Mouse (Mus musculus): ENCODE measurements at regions not wholly inside any gene's neighbourhood (a gene's known extent, or its start where the extent isn't known, plus 50 kb on each side); places are given as distances from the start of the nearest gene placed in this dataset.

DNA sequence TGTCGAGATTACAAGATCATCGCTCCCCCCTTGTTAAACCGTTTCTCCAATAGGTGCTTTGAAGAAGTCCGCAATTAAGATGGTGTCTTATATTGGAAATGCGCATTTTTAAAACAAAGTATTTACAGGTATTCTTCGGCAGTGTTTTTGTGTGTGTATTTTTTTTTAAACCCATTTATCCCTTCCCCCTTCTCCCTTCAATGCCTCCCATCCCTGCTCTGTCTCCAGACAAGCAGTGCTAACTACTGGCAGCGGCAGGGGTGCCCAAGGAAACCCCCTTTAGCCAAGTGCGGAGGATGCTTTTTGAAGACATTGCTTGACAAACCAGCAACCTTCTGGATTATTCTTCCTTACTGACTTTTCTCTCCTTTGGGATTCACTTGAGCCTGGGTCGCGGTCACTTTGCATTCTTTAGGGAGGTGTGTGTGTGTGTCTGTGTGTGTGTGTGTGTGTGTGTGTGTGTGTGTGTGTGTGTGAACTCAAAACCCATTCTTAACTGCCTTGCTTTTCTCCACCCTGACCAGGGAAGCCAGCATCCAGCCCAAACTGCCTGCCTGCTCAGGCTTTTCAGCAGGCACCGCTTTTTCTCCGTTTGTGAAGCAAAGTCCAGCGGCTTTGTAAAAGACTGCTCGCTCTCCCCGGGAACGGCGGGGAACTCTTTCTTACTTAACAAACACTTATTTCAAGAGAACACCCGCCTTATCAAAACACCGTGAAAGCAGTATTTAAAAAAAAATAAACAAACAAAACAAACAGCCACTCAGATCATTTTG is 368.5 kb downstream of the Vrk1 start:
- intact Hi-C loops (cut with DNase I; ENCODE audit: low total_unique reads) = no loop called here
- DNase-seq = no peak

DNA sequence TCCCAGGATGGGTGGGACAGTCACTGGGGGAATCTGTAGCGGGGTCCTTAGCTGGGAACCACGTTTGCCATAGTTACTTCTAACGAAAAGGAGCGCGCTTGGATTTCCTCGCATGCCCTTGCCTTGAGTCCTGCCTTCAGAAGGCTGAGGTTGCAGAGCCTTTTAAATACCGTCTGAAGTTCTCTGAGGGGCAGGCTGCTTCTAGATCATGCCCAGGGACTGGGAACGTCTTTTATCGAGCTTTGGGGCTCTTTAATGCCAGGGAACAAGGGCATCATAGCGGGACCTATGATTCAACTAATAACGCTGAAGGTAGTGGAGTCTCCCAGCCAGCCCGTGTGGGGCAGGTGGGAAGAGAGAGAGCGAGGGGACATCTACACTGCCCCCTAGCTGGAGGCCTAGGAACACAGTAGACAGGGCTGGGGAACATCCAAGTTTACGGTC is 369.1 kb downstream of the Vrk1 start:
- intact Hi-C loops (cut with DNase I; ENCODE audit: low total_unique reads) = no loop called here
- no peak for DNase-seq

DNA sequence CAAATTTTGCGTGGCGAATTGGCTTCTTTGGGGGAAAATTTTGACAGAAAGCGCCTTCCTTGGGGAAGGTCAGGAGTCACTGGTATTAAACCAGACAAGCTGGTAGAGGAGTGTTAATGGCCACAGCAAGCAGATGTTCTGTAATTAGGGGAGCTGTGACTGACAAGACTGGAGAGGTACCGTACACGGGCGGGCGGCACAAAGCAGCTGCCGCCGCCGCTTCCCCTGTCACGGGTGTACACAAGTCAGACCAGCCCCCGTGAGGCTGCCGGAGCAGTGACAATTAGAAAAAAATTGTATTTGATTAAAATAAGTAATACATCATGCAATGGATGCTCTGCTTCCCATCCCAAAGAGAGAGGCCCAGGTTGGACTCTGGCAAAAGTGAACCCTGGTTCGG is 369.8 kb downstream of the Vrk1 start:
- intact Hi-C loops (cut with DNase I; ENCODE audit: low total_unique reads) = no loop called here
- no peak for DNase-seq

DNA sequence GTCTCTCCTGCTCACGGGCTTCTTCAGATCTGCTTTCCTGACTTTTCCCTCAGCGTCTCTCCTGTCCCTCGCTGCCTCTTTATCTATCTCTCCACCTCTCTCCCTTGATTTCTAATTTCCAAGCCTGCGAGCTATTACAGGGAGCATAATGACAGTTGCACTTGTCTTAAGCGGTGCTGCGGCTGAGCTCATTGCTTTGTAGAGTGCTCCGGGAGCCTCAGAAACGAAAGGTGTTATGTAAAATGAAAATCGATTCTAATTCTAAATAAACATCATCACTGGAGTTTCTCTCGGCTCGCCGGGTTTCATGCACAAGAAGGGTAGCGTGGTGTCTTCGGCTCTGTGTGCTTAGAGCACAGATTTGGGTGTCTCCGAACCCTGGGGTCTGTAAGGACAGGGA is 371.8 kb downstream of the Vrk1 start:
- DNase-seq = no peak
- intact Hi-C loops (cut with DNase I; ENCODE audit: low total_unique reads) = no loop called here

DNA sequence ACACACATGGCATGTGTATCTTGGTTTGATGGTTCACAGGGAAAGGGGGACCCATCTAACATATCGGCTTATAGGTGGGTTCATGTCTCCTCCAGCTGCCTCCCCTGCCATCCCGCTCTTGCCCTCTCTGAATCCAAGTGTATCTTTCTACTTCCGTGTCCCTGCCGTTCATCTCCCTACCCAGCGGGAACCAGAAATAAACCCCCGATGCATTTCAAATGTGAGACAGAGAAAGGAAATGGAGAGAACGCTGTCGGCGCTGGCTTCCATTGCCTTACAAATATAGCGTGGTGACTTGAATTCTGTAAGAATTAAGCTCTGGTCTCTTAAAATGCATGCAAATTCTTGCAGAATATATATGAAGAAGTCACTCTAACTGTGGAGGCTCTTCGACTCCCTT is 379.2 kb downstream of the Vrk1 start:
- DNase-seq = no peak
- intact Hi-C loops (cut with DNase I; ENCODE audit: low total_unique reads) = no loop called here

DNA sequence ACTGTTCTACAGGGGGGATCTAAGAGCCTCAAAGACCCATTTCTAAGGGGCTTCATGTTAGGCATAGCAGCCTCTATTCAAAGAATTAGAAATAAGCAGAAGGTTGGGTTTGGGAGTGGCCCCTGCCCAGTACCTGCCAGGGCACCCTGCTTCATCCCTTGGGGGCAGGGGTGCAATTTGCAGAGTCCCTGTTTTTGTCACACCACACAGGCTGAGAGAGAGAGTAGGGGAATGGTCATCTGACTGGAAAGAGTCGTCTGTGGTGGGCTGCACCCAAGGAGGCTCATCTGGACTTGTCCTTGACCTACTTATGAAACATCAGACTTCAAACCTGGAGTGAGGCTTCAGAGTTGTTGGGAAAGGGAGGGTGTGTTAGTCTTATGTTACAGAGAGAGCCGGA is 382.3 kb downstream of the Vrk1 start:
- intact Hi-C loops (cut with DNase I; ENCODE audit: low total_unique reads) = no loop called here
- no peak for DNase-seq

DNA sequence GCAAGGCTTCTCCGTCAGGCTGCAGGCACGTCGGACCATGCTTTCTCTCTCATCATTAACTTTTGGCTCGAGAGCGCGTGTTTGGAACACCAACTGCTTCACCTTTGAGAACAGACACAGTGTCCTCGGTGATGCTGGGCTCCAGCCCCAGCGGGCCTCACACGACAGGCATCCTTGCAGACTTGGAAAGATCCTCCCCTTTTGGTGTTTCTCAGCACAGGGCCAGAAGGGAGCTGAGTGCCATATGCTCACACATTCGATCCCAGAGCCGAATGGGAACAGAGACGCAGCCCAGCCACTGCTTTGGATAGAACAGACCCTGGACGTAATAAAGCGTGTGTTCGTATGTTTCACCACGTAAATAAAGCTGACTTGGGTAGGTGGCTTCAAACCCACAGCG is 389.1 kb downstream of the Vrk1 start:
- intact Hi-C loops (cut with DNase I; ENCODE audit: low total_unique reads) = no loop called here
- DNase-seq = no peak

DNA sequence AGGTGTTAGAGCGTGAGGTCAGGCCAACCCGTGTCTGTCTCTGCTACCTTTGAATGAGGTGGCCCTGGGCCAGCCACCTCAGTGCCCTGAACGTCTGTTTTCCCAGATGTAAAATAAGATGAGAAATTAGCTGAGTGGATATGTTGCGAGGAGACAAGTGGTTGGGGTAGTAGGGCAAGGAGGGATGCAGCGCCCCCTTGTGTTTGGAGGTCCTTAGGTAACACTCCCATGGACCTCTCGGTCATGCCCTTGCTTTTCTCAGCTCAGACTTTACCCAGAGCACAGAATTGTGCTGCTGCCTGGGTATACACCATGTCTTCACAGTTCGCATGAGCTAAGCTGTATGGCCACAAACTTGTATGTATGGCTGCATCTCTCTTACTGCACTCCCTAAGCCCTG is 401.0 kb downstream of the Vrk1 start:
- DNase-seq = no peak
- intact Hi-C loops (cut with DNase I; ENCODE audit: low total_unique reads) = no loop called here

DNA sequence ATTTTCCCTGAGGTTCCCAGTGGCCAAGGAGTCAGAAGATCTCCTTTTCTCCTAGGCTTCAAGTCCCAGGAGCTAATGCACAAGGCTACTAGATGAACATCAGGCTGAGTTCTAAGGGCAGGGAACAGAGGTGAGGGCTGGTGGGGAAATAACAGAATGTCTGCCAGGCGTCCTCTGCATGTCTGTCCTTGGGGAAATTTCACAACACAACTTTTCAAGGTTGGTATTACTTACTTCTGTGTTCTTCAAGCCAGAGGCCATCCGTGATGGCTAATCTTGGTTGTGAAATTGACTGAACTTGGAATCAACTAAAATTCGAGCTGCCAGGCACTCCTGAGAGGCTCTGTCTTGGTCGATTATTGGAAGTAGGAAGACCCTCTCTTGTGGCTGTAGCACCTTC is 416.6 kb downstream of the Vrk1 start:
- no peak for DNase-seq
- intact Hi-C loops (cut with DNase I; ENCODE audit: low total_unique reads) = no loop called here

DNA sequence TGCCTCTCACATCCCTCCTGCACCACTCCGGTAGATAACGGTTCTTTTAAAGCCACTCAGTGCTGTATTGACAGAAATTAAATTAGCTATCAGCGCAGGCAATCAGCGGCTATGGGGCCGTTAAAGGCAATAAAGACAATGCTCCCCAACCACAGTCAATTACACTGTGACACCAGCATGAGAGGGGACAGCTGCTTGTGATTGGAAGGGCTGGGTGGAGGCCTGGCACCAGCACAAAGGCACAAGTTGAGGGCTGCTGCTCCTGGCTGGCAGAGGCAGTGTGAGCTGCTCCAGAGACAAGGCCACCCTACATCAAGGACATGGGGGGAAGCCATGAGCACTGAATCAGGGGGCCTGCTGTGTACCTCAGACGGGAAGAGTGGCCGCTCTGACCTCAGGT is 420.0 kb downstream of the Vrk1 start:
- intact Hi-C loops (cut with DNase I; ENCODE audit: low total_unique reads) = no loop called here
- no peak for DNase-seq

DNA sequence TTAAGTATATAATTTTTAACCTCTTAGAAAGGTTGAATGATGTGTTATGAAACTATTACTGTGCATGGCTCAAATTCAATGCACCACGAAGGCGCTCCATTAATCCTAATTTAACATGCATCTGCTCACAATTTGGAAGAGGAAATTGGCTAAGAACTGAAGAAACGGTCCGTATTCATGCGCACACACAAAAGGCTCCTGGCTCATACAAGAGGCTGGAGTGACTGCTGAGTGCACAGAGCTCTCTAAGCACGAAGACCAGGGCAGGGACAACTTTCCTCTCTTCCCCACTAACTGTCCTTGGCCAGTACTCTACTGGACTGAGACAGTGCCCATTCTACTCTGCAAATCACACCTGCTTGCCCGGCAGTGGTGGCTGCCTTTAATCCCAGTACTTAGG is 435.1 kb downstream of the Vrk1 start:
- DNase-seq = no peak
- intact Hi-C loops (cut with DNase I; ENCODE audit: low total_unique reads) = no loop called here

DNA sequence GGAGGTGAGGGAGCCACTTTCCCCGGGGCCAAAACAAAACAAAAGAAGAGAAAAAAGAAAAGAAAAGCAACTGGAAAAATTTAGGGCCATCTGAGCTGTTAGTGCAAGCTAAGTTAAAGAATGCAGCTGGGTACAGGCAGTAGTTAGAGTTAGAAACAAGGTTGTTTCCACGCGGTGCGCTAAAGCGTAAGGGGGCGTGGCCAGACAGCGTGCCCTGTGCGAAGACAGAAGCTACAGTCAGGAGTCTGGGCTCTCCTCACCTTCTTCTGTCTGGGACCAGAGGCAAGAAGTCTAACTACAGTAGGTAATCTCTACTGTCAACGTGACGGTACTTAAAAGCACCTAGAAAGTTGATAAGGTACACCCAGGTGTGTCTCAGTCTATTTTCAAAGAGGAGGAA is 435.9 kb downstream of the Vrk1 start:
- DNase-seq = no peak
- intact Hi-C loops (cut with DNase I; ENCODE audit: low total_unique reads) = no loop called here

DNA sequence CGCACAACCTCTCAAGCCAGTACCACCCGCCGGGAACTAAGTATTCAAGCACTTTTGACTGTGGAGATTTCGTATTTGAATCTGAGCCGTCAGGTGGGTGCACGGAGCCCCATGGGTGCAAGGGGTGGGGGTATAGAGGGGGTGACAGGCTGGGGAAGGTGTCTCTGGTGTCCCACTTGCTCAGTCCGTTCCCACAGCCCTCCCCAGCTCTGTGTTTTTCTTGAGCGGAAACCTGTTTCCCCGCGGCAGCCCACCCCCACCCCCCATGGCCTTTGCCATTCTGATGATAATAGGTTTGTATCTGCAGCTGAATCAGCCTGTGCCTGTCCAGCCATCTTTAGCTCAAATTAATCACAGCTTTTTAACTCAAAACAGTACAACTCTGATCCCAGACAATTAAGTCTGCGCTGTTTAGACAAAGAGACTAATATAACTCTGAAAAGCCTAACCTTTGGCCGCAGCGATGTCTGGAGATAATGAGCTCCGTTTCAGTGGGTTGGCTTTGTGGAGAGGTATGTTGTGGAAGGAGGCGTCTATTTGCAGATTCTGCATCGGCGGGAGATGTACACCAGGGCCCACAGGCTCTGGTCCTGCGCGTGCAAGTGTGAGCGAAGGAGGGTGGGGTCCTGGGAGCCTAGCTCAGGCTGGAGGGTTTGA is 437.0 kb downstream of the Vrk1 start:
- intact Hi-C loops (cut with DNase I; ENCODE audit: low total_unique reads) = no loop called here
- DNase-seq = no peak

DNA sequence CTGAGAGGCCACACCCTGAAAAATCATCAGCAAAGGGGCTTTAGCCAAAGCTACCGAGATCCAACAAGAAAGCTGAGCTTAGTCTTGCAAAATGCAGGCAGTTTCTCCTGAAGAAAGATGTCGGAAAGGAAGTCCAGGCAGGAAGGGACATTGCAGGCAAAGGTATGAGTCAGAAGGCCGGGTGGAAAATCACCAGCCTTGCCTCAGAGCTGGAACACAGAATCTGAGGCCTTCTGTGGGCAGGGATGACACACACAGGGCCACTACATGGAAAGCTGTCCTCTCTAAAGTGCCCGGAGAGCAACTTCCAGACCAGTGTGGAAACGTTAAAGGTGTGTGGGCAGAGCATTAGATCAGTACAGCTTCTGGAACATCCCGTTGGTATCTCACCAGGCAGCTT is 438.5 kb downstream of the Vrk1 start:
- DNase-seq = no peak

DNA sequence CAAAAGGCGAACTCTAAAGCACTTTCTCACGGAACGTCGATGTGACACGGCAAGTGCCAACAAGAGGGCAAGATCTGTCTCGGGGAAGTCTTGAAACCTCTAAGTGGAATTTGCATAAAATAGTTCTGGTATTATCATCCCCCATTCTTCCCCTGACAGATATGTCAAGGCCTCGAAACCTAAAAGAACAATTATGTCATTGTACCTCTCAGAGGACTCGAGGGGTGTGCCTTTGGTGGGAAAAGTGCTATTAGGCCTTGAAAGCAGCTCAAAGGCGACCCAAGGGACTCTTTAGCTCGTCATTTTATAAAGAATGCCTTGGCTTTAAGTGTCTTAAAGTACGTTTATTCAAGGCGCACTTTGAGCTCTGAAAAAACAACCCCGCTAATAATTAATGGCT is 443.5 kb downstream of the Vrk1 start:
- no peak for DNase-seq
- intact Hi-C loops (cut with DNase I; ENCODE audit: low total_unique reads) = no loop called here

More for the DNA sequence above, 438.5 kb downstream of the Vrk1 start:
- intact Hi-C loops (cut with DNase I; ENCODE audit: low total_unique reads) = no loop called here

DNA sequence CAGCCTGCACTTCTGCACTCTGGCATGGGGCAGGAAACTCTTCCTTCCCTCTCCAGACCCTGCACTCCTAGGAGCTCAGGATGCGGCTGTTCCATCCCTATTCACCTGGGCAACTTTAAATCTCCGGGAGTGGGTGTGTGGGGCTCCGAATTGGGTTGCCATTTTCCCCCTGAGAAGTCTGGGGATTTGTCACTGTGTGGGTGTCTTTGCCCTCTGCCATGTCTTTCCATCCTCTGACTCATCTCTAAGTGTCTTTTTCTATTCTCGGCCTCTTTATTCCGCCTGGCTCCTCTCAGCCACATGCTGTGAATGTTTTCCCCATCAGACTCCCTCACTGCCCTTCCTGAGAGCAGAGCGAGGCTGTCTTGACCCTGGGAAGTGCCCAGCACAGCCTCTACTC is 448.2 kb downstream of the Vrk1 start:
- intact Hi-C loops (cut with DNase I; ENCODE audit: low total_unique reads) = no loop called here
- DNase-seq = no peak

DNA sequence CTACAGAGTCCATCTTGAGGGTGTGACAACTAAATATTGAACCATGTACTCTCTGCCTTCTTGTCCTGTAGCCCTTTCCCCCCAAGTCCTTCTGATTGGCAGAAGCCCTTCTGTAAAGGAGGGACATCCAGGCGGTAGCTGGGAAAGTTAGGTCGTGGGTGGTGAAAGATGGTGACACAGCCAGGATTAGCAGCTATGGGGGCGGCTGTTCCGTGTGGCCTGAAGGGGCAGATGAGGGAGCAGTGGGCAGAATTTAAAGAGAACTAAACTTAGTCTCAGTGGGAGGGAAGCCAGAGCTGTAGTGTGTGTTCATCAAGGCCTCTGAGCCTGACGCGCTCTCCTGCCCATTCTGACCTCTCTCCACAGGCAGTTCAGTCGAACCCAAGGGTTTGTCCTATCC is 450.6 kb downstream of the Vrk1 start:
- no peak for DNase-seq
- intact Hi-C loops (cut with DNase I; ENCODE audit: low total_unique reads) = no loop called here

DNA sequence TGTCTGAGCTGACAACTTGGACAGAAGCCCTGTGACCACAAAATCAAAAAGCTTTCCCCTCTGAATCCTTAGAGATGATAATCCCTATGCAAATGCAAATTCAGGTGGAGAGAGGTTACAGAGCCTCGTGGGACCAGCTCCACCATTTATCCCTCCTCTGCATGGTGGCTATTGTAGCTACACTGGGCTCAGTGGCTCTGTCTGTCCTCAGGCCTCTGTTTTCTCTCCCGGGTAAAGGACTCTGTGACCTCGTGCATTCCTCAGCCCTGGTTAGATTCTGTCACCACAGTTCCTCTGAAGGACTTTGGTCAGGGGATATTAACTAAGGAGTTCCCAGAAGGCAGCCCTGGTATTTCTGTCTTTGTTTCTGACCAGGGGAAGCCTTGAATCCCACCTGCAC is 452.3 kb downstream of the Vrk1 start:
- DNase-seq = no peak
- intact Hi-C loops (cut with DNase I; ENCODE audit: low total_unique reads) = no loop called here

DNA sequence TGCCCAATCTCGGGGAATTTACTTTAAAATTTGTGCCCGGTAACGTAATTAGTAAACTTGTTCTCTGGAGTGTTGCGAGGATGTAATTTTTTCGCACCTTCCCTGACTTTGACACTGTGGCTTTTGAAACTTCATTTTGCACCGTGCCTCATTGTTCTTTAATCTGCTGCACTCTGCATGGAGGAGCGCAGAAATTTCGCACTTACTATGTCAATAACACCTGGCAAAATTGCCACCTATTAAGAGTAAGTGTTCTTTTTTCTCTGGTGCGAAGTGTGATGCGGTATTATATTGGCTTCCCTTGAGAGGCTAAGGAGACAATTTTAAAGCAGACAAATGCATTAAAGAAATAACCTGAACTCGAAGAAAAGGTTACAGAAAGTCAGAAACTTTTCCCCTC is 454.7 kb downstream of the Vrk1 start:
- DNase-seq = no peak
- intact Hi-C loops (cut with DNase I; ENCODE audit: low total_unique reads) = no loop called here

DNA sequence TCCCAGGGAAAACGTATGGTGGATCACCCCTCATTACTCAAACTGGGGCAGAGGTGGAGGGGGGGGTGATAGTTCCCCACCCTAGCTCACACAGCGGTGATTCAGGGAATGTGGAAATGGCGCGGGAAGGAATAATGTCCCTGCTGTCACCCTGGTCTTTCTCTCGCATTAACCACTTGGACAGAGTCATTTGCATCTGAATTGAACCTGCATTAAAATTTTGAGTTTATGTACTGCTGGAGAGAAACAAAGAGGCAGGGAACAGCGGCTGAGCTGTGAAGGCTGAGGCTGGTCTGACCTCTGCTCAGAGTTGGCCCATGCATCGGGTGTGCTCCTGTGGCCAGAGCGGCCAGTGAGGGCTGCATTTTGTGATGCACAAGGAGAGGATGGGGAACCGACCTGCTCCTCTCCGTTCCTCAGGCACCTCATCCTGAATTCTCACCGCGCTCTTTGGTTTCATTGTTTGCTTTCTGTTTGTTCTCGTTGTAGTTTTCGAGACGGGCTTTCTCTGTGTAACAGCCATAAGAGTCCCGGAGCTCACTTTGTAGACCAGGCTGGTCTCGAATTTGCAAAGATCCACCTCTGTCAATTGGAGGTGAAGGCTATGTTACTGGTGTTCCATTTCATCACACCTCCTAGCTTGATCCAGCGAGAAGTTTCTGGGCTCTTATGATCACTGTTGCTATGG is 458.3 kb downstream of the Vrk1 start:
- intact Hi-C loops (cut with DNase I; ENCODE audit: low total_unique reads) = no loop called here
- DNase-seq = no peak

Measured in gastrocnemius, postnatal 14 days (tissue).